Mouse (Mus musculus): ENCODE measurements around the gene Dnaja3.

Dnaja3 gene

DNA sequence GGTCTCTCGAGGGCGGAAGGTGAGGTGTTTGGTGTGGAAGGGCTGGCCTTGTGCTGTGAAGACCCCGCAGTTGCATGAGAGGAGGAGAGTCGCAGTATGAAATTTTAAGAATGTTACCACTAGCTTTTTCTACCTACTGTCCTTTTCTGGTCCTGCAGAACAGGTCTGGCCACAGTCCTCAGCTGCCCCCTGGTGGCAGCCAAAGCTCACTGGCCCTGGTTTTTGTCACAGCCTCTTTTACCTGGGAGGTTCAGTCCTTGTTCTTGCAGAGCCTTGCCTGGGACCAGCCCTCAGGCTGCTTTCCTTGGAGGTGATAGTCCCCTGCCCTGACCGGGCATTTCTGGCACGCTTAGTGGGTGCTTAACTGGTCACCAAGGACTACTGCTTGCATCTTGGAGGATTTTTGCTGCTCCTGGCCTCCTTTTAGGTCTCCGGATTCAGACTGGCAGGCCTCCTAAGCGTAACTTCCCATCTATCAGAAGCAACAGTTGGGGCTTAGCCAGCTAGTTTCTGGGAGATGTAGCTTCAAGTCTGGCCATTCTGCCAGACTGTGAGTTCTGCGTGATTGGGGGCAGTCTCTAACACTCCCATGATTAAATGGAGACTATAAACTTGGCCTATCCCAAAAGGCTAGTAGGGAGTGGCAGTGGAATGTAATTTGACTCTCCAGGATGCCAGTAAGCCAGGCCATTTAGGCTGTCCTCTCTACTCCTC is 31.8 kb upstream of the Dnaja3 start:
- DNase-seq (ENCODE audit: low spot score) = peak; percentile 82

GRCm38 (mm10) chr16:4608532-4609059 is 31.2 kb upstream of the Dnaja3 start:
- DNase-seq (ENCODE audit: low spot score) = no peak

- no peak for DNase-seq (ENCODE audit: low spot score)
Measured at GRCm38 (mm10) chr16:4611193-4611592, 28.6 kb upstream of the Dnaja3 start.

- DNase-seq (ENCODE audit: low spot score) = no peak
Measured at GRCm38 (mm10) chr16:4611676-4612075, 28.1 kb upstream of the Dnaja3 start.

DNA sequence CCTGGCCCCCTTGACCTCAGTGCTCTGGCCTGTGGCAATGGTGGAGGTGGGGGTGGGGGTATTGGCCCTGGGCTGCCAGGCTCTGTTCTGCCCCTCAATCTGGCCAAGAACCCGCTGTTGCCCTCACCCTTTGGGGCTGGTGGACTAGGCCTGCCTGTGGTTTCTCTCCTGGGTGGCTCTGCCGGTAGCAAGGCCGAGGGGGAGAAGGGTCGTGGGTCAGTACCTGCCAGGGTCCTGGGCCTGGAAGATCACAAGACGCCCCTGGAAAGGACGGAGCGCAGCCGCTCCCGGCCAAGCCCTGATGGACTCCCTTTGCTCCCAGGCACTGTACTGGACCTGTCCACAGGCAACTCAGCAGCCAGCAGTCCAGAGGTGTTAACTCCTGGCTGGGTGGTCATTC is 26.1 kb upstream of the Dnaja3 start:
- no peak for DNase-seq (ENCODE audit: low spot score)

GRCm38 (mm10) chr16:4614639-4615038 is 25.1 kb upstream of the Dnaja3 start:
- DNase-seq (ENCODE audit: low spot score) = no peak

DNA sequence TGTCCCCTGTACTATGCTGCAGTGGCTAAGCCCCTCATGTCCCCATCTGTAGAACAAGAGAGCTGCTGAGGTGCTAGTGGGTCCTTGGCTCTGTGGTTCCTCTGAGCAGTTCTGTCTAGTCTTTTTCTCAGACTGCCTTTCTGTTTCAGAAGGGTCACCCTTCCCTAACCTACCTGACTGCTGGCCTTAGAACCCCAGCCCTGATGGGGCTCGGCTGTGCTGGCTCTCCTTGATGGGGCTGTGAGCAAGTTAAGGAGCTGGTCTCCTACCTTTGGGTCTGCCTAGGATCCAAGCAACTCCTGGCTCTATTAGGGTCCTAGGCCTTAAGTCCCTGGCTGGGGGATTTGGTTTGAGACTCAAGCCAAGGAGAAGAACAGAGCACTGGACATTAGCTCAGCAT is 24.5 kb upstream of the Dnaja3 start:
- no peak for DNase-seq (ENCODE audit: low spot score)

GRCm38 (mm10) chr16:4616829-4617228 is 23.0 kb upstream of the Dnaja3 start:
- DNase-seq (ENCODE audit: low spot score) = no peak

DNA sequence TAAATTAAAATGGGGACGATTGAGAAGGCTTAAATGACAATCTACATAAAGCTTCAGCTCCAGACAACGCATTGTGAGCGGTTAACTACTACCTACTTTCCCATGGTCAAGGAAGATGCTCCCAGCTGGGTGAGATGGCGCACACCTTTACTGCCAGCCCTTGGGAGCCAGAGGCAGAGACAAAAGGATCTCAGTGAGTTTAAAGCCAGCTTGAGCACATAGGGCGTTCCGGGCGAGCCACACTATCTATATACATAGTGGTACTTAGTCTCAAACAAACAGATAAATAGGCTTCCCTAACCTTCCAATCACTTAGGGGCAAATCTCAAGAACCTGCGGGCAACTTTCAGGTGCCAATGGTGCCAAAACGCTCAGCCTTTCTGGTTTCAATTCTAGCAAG is 15.7 kb upstream of the Dnaja3 start:
- no peak for DNase-seq (ENCODE audit: low spot score)

DNA sequence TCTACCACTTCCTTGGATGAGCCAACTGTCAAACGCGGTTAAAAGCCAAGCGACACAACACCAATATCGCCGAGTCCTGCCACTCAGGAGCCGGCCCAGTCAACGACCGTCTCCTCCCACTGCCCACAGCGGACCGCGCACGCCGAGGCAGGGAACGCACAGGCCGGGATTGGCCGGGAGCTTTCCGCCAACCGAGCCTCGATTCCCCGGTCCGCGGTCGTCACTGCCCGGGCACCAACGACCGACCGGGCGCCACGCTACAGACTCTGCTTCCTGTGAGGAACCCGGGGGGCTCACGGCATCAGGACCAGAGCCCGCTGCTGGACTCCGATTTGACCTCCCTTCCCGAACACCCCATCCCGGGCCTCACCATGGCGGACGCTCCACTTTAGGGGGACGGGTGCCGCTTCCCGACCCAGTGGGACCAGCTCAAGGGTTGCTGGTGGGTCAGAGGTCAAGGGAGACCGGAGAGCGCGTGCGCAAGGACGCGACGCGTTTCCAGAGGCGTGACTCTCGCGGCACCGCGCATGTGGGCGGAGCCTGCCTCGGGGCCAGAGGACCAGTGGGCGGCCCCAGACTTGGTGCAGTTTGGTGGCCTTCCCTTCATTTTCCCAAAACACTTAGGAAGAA is 15.2 kb upstream of the Dnaja3 start, which contains the start of gene Pam16:
Gene Pam16 (minus strand): TSS at position 508 of the 630 bp plus-strand sequence.
- DNase-seq (ENCODE audit: low spot score) = peak; percentile 89

DNA sequence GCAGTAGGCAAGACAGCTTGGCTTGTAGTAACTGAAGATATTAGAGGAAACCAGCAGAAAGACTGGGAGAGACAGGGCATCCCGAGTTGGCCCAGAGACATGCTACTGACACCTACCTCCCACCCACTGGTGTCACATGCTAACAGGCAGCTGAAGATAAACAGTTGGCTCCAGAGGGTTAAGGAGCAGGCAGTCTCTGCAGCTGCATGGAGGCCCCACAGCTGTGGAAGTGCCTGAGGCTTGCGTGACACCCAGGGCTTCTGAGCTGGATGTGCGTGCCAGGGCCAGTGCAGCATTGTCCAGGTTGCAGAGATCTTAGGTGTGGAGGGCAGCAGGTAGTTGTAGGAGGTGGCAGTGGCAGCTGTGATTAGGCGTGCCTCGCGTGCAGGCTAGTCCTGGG is 12.7 kb upstream of the Dnaja3 start:
- DNase-seq (ENCODE audit: low spot score) = no peak

- DNase-seq (ENCODE audit: low spot score) = no peak
Measured at GRCm38 (mm10) chr16:4628898-4629419, 10.8 kb upstream of the Dnaja3 start.

- peak; percentile 84 for DNase-seq (ENCODE audit: low spot score)
Measured at GRCm38 (mm10) chr16:4629950-4630349, 9.8 kb upstream of the Dnaja3 start.

- no peak for DNase-seq (ENCODE audit: low spot score)
Measured at GRCm38 (mm10) chr16:4632050-4632449, 7.7 kb upstream of the Dnaja3 start.

- DNase-seq (ENCODE audit: low spot score) = no peak
Measured at GRCm38 (mm10) chr16:4633661-4634060, 6.1 kb upstream of the Dnaja3 start.

DNA sequence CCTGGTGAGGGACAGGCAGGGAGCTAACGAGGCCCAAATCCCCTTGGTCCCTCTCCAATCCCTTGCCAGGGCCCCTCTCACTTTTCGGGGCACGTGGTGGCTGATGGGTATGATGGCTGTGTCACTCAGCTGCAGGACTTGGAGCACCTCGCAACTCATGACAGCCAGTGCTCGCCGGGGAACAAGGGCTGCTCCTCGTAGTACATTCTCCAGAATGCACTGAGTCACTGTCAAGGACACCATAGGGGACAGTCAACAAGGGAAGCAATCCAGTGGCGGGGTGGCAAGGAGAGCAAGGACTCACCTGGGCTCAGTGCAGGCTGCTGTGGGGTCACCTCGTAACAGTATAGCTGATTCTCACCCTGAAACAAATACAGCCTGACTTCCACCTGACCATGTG is 5.1 kb upstream of the Dnaja3 start:
- DNase-seq (ENCODE audit: low spot score) = no peak

DNA sequence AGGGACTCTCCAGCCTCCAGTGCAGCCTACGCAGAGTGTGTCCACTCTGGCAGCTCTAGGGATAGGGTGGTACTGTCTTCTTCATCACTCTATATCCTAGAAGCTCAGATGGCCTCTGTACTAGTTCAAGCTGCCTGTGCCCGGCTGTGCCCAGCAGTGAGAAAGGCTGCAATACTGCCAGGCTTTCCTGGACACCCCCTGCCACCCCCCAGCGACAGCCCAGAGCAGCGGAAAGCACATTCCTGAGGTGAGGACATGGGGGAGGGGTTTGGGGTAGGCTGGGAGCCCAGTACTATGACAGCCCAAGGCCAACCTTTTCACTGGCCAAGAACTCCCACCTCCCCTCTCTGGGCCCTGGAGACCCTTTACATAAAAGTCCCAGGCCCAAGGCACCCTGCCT is 4.0 kb upstream of the Dnaja3 start:
- DNase-seq (ENCODE audit: low spot score) = no peak

GRCm38 (mm10) chr16:4638891-4639390 is 848 bp upstream of the Dnaja3 start:
- no peak for DNase-seq (ENCODE audit: low spot score)

DNA sequence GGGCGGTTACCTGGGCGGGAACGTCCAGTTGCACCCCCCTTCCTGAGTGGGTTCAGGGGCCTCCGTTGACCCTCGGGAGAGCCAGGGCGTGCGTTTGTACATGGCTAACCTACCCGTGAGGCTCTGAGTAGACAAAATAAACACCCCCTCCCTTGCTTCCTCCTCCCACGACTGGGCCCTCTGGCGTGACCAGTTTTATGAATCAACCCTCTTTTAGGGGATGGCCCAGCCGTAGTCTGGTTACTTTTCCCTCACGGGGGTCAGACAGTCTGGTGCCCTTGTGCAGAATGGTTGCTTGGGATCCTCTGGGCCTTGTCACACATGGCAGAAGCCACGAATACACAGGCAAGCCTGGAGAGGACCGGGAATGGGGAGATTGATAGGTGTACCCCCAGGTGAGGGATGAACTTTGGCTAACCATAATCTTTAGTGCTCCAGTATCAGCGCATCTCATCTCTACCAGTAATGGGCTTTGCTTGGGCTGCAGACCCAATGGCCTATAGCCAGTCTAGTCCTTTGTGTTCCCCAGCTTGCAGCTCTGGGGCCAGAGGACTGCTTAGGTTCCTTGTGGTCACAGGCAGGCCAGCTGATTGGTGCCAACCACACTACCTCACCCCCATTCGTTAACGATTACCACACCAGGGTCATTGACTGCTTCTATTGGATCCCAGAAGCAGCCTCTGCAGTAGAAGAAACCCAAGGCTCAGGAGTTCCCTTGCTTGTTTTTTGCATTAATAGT is 647 bp downstream of the Dnaja3 start:
- DNase-seq (ENCODE audit: low spot score) = no peak

DNA sequence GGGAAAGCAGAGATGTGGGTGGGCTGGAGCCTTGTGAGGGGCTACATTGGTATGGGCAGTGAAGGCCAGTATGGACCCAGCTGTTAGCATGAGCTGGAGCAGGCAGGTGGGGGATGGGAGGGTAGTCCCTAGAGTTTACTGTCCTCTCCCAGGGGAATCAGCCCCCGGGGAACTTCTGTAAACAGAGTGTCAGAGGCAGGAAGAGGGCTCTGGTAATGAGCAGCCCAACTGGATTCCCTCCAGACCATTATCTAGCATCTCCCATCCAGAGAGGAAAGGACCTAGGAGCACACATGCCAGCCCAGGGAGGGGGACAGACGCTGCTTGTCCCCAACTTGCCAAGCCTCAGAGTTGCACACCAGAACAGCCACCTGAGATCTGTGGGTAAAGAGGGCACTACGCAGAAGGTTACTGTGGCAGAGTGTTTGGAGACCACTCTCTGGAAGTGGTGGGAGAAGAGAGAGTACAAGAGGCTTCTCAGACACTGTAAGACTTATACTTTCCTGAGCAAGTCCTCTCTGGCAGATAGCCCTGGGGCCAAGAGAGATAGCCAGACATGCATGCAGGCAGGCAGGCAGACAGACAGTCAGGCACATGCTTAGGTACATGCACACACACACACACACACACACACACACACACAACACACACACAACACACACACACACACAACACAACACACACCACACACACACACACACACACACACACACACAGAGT is 1.5 kb downstream of the Dnaja3 start:
- no peak for DNase-seq (ENCODE audit: low spot score)

GRCm38 (mm10) chr16:4642190-4642589 is 2.4 kb downstream of the Dnaja3 start:
- peak; percentile 51 for DNase-seq (ENCODE audit: low spot score)

DNA sequence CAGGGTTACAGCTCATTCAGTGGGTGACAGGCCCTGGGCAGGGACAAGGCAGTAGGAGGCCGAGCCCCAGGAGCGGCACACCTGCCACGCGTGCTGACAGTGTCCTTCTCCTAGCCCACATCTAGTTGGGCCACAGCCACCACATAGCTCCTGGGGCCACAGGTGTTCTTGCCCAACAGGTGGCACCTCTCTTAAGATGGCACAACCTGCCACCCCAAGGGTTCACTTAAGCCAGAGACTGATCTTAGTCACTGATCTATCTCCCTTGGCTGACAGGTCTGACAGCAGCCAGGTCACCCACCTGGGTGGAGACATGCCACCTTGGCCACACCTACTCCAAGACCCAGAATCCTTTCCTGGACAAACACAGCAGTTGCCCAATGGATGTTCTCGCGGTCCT is 3.1 kb downstream of the Dnaja3 start:
- DNase-seq (ENCODE audit: low spot score) = no peak

All from ovary, postnatal 14 days (tissue).